Mouse (Mus musculus) lung, postnatal 0 days (tissue): Measurements from ENCODE around the gene Hist1h2ap. TPM values are rescaled to one million over a fixed set of nuclear protein-coding genes. Genes with fewer than 3 reads are reported as not detected.
"Not testable (repeated sequence)": the region's sequence is repeated elsewhere in the genome, so short reads cannot be mapped to it uniquely, and the experiment has no call there.

Experiments used
- ATAC-seq: fragments of 200-750 bp; cut with Nextera tagmentation; 2 replicates; pipeline ENCODE4 v1.8.0; 2017; ENCODE audit warnings: moderate library complexity
- DNase-seq: peaks from one replicate; pipeline ENCODE4 v3.0.0-alpha.2; 2016; ENCODE audit warnings: low spot score
- H3K27ac ChIP-seq: fragments of 300-500 bp; sonication (generic); 2 replicates; pipeline ENCODE4 v1.5.1; 2014; ENCODE audit warnings: antibody characterized with exemption, mild to moderate bottlenecking, low read length, mixed read lengths
- H3K27me3 ChIP-seq: fragments of 300-500 bp; sonication (generic); replicated peaks from 2 replicates; pipeline ENCODE4 v1.6.1; 2014; ENCODE audit warnings: low read length, mixed read lengths; ENCODE audit not compliant: insufficient read depth
- H3K36me3 ChIP-seq: fragments of 300-500 bp; sonication (generic); 2 replicates; pipeline ENCODE4 v1.6.1; 2014; ENCODE audit warnings: low read length, mixed read lengths; ENCODE audit not compliant: insufficient read depth
- H3K4me1 ChIP-seq: fragments of 300-500 bp; sonication (generic); 2 replicates; pipeline ENCODE4 v1.6.1; 2014; ENCODE audit warnings: antibody characterized with exemption, low read depth, low read length, mixed read lengths; ENCODE audit not compliant: insufficient read depth
- H3K4me2 ChIP-seq: fragments of 300-500 bp; sonication (generic); replicated peaks from 2 replicates; pipeline ENCODE4 v1.6.1; 2014; ENCODE audit warnings: low read depth, mild to moderate bottlenecking, low read length, moderate library complexity, mixed read lengths
- H3K4me3 ChIP-seq: fragments of 300-500 bp; sonication (generic); 2 replicates; pipeline ENCODE4 v1.5.1; 2014; ENCODE audit warnings: low read depth, low read length
- H3K9ac ChIP-seq: fragments of 300-500 bp; sonication (generic); replicated peaks from 2 replicates; pipeline ENCODE4 v1.6.1; 2014; ENCODE audit warnings: low read depth, mild to moderate bottlenecking
- H3K9me3 ChIP-seq: fragments of 300-500 bp; sonication (generic); 2 replicates; pipeline ENCODE4 v1.6.1; 2016; ENCODE audit warnings: low read length, mixed read lengths
- CTCF ChIP-seq: IDR thresholded peaks from 2 replicates; pipeline ENCODE4 v1.5.1; 2016; ENCODE audit warnings: antibody characterized with exemption, mild to moderate bottlenecking
- EP300 ChIP-seq: IDR thresholded peaks from 2 replicates; pipeline ENCODE4 v1.6.1; 2016; ENCODE audit warnings: antibody characterized with exemption, mild to moderate bottlenecking, control low read depth
- WGBS: fragments of 180-500 bp; shearing (Covaris S2); extraction: QIAGEN DNeasy Blood & Tissue Kit; methylation state at CpG from one replicate; pipeline ENCODE4 v1.1.7; 2014; 5-methylcytosine and 5-hydroxymethylcytosine counted together
- polyA plus RNA-seq: library from polyadenylated mRNA; unstranded; fragments of >200 nt; fragmentation: Nextera tagmentation; extraction: Ambion mirVana; gene quantifications from 2 replicates; pipeline ENCODE4 v1.2.1, GENCODE M21; 2015

Gene Hist1h2ap
- polyA plus RNA-seq, 1 experiment from 2014 or later = 382 TPM

DNA sequence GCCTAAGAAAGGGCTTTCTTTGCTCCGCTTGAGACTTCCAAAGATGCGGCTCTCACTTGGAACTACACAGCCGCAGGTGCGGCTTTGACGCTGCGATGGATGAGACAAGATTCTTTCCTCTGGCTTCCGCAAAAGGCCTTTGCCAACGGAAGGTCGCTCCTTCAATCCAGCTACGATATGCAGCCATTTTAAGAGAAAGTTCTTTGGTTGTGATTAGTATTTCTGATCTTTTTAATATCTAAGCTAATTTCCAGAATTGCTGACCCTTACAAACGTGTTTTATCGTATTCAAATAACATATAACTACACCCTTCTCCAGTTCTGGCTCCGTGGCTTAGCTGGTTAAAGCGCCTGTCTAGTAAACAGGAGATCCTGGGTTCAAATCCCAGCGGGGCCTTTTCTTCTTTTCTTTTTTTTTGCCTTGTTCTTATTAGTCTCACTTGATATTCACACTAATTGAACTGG, 22.4 kb upstream of the Hist1h2ap start:
- Histone ChIP-seq H3K27ac (no peak overlapping the region), H3K4me3 (peak overlapping the region; percentile 24; the same call in 1 of the 2 replicates), H3K4me1 (no peaks in the 10 kb centered on the region), H3K27me3 (no peaks in the 10 kb centered on the region), H3K9ac (no peak overlapping the region), H3K9me3 (no peaks in the 10 kb centered on the region), H3K36me3 (no peaks in the 10 kb centered on the region), H3K4me2 (peak overlapping the region; percentile 36)
- ATAC-seq (no peak), DNase-seq (peak; percentile 18)
- no peak for TF ChIP-seq EP300
- TF ChIP-seq CTCF = no peak
- 2% methylated on average over 15 of the region's 15 CpGs for WGBS

- ATAC-seq (no peak), DNase-seq (peak; percentile 9)
- no peak for TF ChIP-seq CTCF
- no peaks in the 10 kb centered on the region for H3K9me3 ChIP-seq
- peak overlapping the region; percentile 36; the same call in 1 of the 2 replicates for H3K4me2 ChIP-seq
- H3K36me3 ChIP-seq = no peaks in the 10 kb centered on the region
- WGBS = 3% methylated on average over 11 of the region's 11 CpGs
- H3K9ac ChIP-seq = no peak overlapping the region
- peak overlapping the region; percentile 24; the same call in 1 of the 2 replicates for H3K4me3 ChIP-seq
- no peaks in the 10 kb centered on the region for H3K4me1 ChIP-seq
- no peak overlapping the region for H3K27ac ChIP-seq
- H3K27me3 ChIP-seq = no peaks in the 10 kb centered on the region
Measured at GRCm38 (mm10) chr13:21855146-21855545, 21.8 kb upstream of the Hist1h2ap start.

DNA sequence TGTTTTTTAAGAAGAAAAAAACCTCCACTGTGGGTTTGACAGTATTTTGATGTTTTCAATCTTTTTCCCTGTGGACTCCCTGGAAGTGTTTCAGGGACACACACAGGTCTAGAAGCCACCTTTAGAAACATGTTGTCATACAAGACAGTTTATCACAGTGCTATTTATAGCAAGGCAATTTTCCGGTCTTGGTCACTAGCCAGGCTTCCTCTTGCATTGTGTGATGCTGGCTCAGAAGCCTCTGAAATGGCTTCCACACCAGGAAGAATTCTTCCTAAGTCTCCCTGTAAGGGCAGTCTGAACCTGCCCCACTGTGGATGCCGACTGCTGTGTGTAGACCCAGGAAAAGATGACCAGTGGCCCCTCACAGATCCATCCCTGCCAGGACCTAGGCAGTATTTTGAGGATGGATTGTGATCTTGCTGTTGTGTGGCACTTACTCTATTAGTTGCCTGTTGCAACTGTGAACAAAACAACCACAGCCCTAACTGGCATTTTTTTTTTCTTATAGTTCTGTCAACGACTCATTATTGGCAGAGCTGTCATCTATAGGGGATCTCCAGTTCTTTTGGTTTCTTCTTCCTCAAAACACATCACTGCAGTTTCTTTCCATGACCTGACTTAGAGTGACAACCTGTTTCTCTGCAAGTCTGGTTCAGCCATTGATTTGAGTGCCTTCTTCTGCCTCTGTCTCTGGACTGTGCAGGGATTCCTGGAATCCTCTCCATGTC, 19.1 kb upstream of the Hist1h2ap start:
- WGBS = 39% methylated on average over 3 of the region's 3 CpGs

DNA sequence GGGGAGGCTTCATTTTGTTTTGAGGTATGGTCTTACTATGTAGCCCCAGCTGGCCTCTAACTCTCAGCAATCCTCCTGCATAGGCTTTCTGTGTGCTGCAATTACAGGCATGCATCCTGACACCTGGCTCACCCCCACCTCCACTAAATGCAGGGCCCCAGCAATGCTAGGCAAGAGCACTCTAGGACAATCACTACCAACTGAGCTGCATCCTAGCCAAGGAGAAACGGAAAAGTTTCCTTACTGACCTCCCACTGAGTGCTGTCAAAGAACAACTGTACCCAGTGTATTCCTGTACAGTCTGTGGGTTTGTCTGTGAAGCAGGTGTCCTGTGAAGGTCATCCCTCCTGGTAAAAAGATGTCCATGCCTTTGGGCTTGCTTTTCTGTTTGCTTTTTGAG, 17.4 kb upstream of the Hist1h2ap start:
- DNase-seq, H3K9me3 ChIP-seq, H3K4me2 ChIP-seq, H3K4me3 ChIP-seq, H3K9ac ChIP-seq, H3K27ac ChIP-seq, H3K27me3 ChIP-seq, H3K36me3 ChIP-seq, H3K4me1 ChIP-seq, ATAC-seq: not testable (repeated sequence)
- 43% methylated on average over 1 of the region's 1 CpGs for WGBS

More for the DNA sequence above, 19.1 kb upstream of the Hist1h2ap start:
- Histone ChIP-seq H3K4me3 (no peak overlapping the region), H3K27ac (no peak overlapping the region), H3K4me2 (no peak overlapping the region), H3K36me3 (no peaks in the 10 kb centered on the region), H3K9me3 (no peaks in the 10 kb centered on the region), H3K9ac (no peak overlapping the region), H3K4me1 (no peaks in the 10 kb centered on the region), H3K27me3 (no peaks in the 10 kb centered on the region)
- DNase-seq (no peak), ATAC-seq (no peak)
- no peak for TF ChIP-seq EP300
- TF ChIP-seq CTCF = no peak

DNA sequence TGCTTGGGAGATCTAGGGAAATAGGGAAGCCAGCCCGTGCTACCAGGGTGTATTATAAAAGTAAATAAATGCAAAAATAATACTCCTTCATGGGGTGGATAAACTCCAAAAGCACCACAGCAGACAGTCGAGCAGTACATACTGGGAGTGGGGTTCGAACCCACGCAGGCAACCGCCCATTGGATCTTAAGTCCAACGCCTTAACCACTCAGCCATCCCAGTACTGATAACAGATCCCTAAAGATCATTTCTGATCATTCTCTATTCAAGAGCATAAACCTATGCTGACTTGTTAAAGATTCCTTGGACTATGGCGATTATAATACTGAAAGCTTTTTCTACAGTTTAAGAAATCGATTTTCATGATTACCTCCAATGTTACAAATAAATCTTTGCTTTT, 14.6 kb upstream of the Hist1h2ap start:
- H3K27me3 ChIP-seq = no peaks in the 10 kb centered on the region
- H3K36me3 ChIP-seq = no peaks in the 10 kb centered on the region

GRCm38 (mm10) chr13:21846356-21846755, 13.0 kb upstream of the Hist1h2ap start:
- H3K36me3 ChIP-seq, H3K4me3 ChIP-seq, H3K4me1 ChIP-seq, H3K4me2 ChIP-seq, ATAC-seq, H3K27me3 ChIP-seq, DNase-seq, H3K9ac ChIP-seq, H3K9me3 ChIP-seq, H3K27ac ChIP-seq: not testable (repeated sequence)

More for the DNA sequence above, 14.6 kb upstream of the Hist1h2ap start:
- no peak for TF ChIP-seq CTCF
- no peak for TF ChIP-seq EP300
- no peak overlapping the region for H3K4me2 ChIP-seq
- WGBS = 37% methylated on average over 8 of the region's 8 CpGs
- no peaks in the 10 kb centered on the region for H3K9me3 ChIP-seq
- H3K4me1 ChIP-seq = no peaks in the 10 kb centered on the region
- H3K9ac ChIP-seq = no peak overlapping the region
- no peak for ATAC-seq
- DNase-seq = no peak
- no peak overlapping the region for H3K27ac ChIP-seq
- H3K4me3 ChIP-seq = no peak overlapping the region

DNA sequence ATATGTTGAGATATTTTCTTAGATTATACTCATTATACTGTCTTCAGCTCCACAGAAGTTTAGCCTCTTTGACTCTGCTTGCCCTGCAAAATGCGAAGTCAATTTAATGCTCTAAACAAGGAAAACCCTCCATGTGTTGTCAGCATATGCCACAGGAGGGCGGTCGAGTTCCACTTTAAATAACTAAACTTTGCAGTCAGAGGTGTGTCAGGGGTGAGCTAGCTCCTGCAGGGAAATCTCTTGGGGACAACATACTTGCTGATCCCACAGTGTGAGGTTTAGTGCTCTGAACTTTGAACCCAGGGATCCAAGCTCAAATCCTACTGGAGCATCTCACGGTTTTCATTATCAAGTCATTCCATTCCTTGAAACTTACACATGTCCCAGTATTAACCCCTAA, 7.2 kb upstream of the Hist1h2ap start:
- no CpG with 5 or more reads among the region's 4 CpGs for WGBS
- ATAC-seq = peak; percentile 81
- H3K4me3 ChIP-seq = not testable (repeated sequence)

DNA sequence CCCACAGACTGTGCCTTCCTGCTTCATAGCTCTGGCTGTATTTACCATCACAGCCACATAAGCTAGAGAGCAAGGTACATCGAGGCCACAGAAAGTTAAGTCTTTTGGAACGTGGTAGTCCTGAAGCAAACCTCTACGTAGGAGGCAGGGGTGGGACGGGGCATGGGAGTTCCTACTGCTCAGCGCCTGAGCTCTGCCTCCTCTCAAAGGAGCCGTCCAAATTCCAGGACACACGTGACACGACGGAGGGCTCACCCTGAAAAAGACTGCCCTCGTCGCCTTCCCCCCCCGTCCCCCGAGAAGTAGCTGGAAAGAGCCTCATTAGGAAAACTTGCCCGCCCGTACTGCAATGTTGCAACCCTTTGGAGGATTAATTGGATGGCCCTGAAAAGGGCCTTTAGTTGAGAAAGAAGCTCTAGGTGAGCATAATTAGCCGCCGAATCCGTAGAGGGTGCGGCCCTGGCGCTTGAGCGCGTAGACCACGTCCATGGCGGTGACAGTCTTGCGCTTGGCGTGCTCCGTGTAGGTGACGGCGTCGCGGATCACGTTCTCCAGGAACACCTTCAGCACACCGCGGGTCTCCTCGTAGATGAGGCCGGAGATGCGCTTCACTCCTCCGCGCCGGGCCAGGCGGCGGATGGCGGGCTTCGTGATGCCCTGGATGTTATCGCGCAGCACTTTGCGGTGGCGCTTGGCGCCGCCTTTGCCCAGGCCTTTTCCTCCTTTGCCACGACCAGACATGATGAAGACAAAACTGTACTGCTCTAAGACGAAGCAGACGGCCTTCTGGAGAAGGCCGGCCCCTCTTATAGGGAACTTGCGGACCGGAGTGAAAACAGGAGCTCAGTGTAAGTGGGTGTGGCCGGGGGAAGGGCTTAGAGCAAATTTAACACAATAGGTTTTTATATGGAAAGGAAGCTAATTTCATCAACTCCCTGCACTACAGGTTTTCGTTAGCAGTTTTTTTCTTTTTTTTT, 1.6 kb downstream of the Hist1h2ap start, which contains the start of gene Hist1h4n:
Hist1h4n (minus strand) TSS at position 779 of the 977 bp plus-strand sequence.
- not testable (repeated sequence) for H3K36me3 ChIP-seq, H3K9me3 ChIP-seq, H3K27me3 ChIP-seq, H3K27ac ChIP-seq, H3K9ac ChIP-seq, H3K4me3 ChIP-seq, H3K4me1 ChIP-seq, H3K4me2 ChIP-seq, DNase-seq
- peak; percentile 81 for ATAC-seq
- 0% methylated on average over 15 of the region's 58 CpGs for WGBS

More for the DNA sequence above, 7.2 kb upstream of the Hist1h2ap start:
- not testable (repeated sequence) for H3K9ac ChIP-seq, H3K4me1 ChIP-seq, H3K4me2 ChIP-seq, H3K27ac ChIP-seq, H3K9me3 ChIP-seq, DNase-seq, H3K27me3 ChIP-seq, H3K36me3 ChIP-seq
